Mouse (Mus musculus): ENCODE measurements around the gene Mtmr3. TPM values are rescaled to one million over a fixed set of nuclear protein-coding genes. Genes with fewer than 3 reads are reported as not detected.
A peak's percentile ranks its signal among the peaks of the same experiment; 100 is the strongest.

Gene Mtmr3
- total and polyA plus RNA-seq, 2 experiments, result 12.4 to 19.4 TPM

GRCm38 (mm10) chr11:4636782-4637342 lies 42.2 kb upstream of the Mtmr3 start:
- no peaks in the 10 kb centered on the region for H3K27me3 ChIP-seq (ENCODE audit: control insufficient read depth, insufficient read depth, low read length)
- no peak overlapping the region for H3K9ac ChIP-seq (ENCODE audit: low read depth, low read length)
- peaks cover 8% of the 10 kb centered on the region for H3K36me3 ChIP-seq (ENCODE audit: control insufficient read depth, insufficient read depth, low read length)
- H3K4me1 ChIP-seq (ENCODE audit: control insufficient read depth, insufficient read depth, low read length), result peaks cover 9% of the 10 kb centered on the region
- H3K4me3 ChIP-seq (ENCODE audit: insufficient read depth, low read depth, low read length), result peak overlapping the region; percentile 94; the same call in 1 of the 2 replicates
- no peak overlapping the region for H3K27ac ChIP-seq (replicated peaks; ENCODE audit: insufficient read depth, low read depth, low read length)
- no peak for DNase-seq (ENCODE audit: extremely low read depth, low read depth, low spot score)
- H3K79me2 ChIP-seq (ENCODE audit: control insufficient read depth, insufficient read depth, low read length), result peaks cover 9% of the 10 kb centered on the region; the same call in 1 of the 2 replicates
- TF ChIP-seq CTCF (IDR thresholded peaks at IDR 0.05; ENCODE audit: low read depth, low read length) (no peak), POLR2A (IDR thresholded peaks at IDR 0.05; ENCODE audit: extremely low read depth, insufficient read depth, low read length) (no peak)
- WGBS, result 54% methylated on average over 5 of the region's 5 CpGs

GRCm38 (mm10) chr11:4634395-4634794 lies 39.7 kb upstream of the Mtmr3 start:
- H3K27ac ChIP-seq (replicated peaks; ENCODE audit: insufficient read depth, low read depth, low read length), result no peak overlapping the region
- no peak for TF ChIP-seq POLR2A (IDR thresholded peaks at IDR 0.05; ENCODE audit: extremely low read depth, insufficient read depth, low read length)
- TF ChIP-seq CTCF (IDR thresholded peaks at IDR 0.05; ENCODE audit: low read depth, low read length), result no peak
- WGBS, result 85% methylated on average over 5 of the region's 5 CpGs

GRCm38 (mm10) chr11:4633420-4633819 lies 38.8 kb upstream of the Mtmr3 start:
- 0 out of 2 replicates have a peak, but pooled peaks cover 4% of the 10 kb centered on the region for H3K4me1 ChIP-seq (ENCODE audit: control insufficient read depth, insufficient read depth, low read length)
- WGBS, result 75% methylated on average over 2 of the region's 2 CpGs
- TF ChIP-seq POLR2A (IDR thresholded peaks at IDR 0.05; ENCODE audit: extremely low read depth, insufficient read depth, low read length) (no peak), CTCF (IDR thresholded peaks at IDR 0.05; ENCODE audit: low read depth, low read length) (no peak)
- no peak overlapping the region for H3K9ac ChIP-seq (ENCODE audit: low read depth, low read length)
- no peaks in the 10 kb centered on the region for H3K27me3 ChIP-seq (ENCODE audit: control insufficient read depth, insufficient read depth, low read length)
- no peak overlapping the region for H3K4me3 ChIP-seq (ENCODE audit: insufficient read depth, low read depth, low read length)
- no peak for DNase-seq (ENCODE audit: extremely low read depth, low read depth, low spot score)
- H3K36me3 ChIP-seq (ENCODE audit: control insufficient read depth, insufficient read depth, low read length), result no peaks in the 10 kb centered on the region
- no peaks in the 10 kb centered on the region for H3K79me2 ChIP-seq (ENCODE audit: control insufficient read depth, insufficient read depth, low read length)
- H3K27ac ChIP-seq (replicated peaks; ENCODE audit: insufficient read depth, low read depth, low read length), result no peak overlapping the region

More at GRCm38 (mm10) chr11:4634395-4634794, 39.7 kb upstream of the Mtmr3 start:
- Histone ChIP-seq H3K9ac (ENCODE audit: low read depth, low read length) (no peak overlapping the region), H3K36me3 (ENCODE audit: control insufficient read depth, insufficient read depth, low read length) (no peaks in the 10 kb centered on the region), H3K4me1 (ENCODE audit: control insufficient read depth, insufficient read depth, low read length) (peaks cover 9% of the 10 kb centered on the region), H3K27me3 (ENCODE audit: control insufficient read depth, insufficient read depth, low read length) (no peaks in the 10 kb centered on the region), H3K79me2 (ENCODE audit: control insufficient read depth, insufficient read depth, low read length) (peaks cover 6% of the 10 kb centered on the region; the same call in 1 of the 2 replicates), H3K4me3 (ENCODE audit: insufficient read depth, low read depth, low read length) (no peak overlapping the region)
- no peak for DNase-seq (ENCODE audit: extremely low read depth, low read depth, low spot score)

GRCm38 (mm10) chr11:4629861-4630280 lies 35.2 kb upstream of the Mtmr3 start:
- WGBS, result 57% methylated on average over 8 of the region's 8 CpGs
- Histone ChIP-seq H3K4me3 (ENCODE audit: insufficient read depth, low read depth, low read length) (no peak overlapping the region), H3K9ac (ENCODE audit: low read depth, low read length) (no peak overlapping the region), H3K27me3 (ENCODE audit: control insufficient read depth, insufficient read depth, low read length) (no peaks in the 10 kb centered on the region), H3K4me1 (ENCODE audit: control insufficient read depth, insufficient read depth, low read length) (no peaks in the 10 kb centered on the region), H3K36me3 (ENCODE audit: control insufficient read depth, insufficient read depth, low read length) (no peaks in the 10 kb centered on the region), H3K27ac (replicated peaks; ENCODE audit: insufficient read depth, low read depth, low read length) (no peak overlapping the region), H3K79me2 (ENCODE audit: control insufficient read depth, insufficient read depth, low read length) (no peaks in the 10 kb centered on the region)
- TF ChIP-seq POLR2A (IDR thresholded peaks at IDR 0.05; ENCODE audit: extremely low read depth, insufficient read depth, low read length) (no peak), CTCF (IDR thresholded peaks at IDR 0.05; ENCODE audit: low read depth, low read length) (no peak)
- no peak for DNase-seq (ENCODE audit: extremely low read depth, low read depth, low spot score)

- Histone ChIP-seq H3K4me1 (ENCODE audit: control insufficient read depth, insufficient read depth, low read length) (no peaks in the 10 kb centered on the region), H3K27ac (replicated peaks; ENCODE audit: insufficient read depth, low read depth, low read length) (no peak overlapping the region), H3K79me2 (ENCODE audit: control insufficient read depth, insufficient read depth, low read length) (no peaks in the 10 kb centered on the region), H3K9ac (ENCODE audit: low read depth, low read length) (no peak overlapping the region), H3K36me3 (ENCODE audit: control insufficient read depth, insufficient read depth, low read length) (no peaks in the 10 kb centered on the region), H3K4me3 (ENCODE audit: insufficient read depth, low read depth, low read length) (no peak overlapping the region), H3K27me3 (ENCODE audit: control insufficient read depth, insufficient read depth, low read length) (no peaks in the 10 kb centered on the region)
- TF ChIP-seq POLR2A (IDR thresholded peaks at IDR 0.05; ENCODE audit: extremely low read depth, insufficient read depth, low read length), result no peak
- TF ChIP-seq CTCF (IDR thresholded peaks at IDR 0.05; ENCODE audit: low read depth, low read length), result no peak
- WGBS, result 90% methylated on average over 7 of the region's 7 CpGs
- DNase-seq (ENCODE audit: extremely low read depth, low read depth, low spot score), result no peak
Observed at GRCm38 (mm10) chr11:4627636-4628035, 33.0 kb upstream of the Mtmr3 start.

- no peak for DNase-seq (ENCODE audit: extremely low read depth, low read depth, low spot score)
- Histone ChIP-seq H3K79me2 (ENCODE audit: control insufficient read depth, insufficient read depth, low read length) (no peaks in the 10 kb centered on the region), H3K9ac (ENCODE audit: low read depth, low read length) (no peak overlapping the region), H3K27me3 (ENCODE audit: control insufficient read depth, insufficient read depth, low read length) (no peaks in the 10 kb centered on the region), H3K4me1 (ENCODE audit: control insufficient read depth, insufficient read depth, low read length) (no peaks in the 10 kb centered on the region), H3K36me3 (ENCODE audit: control insufficient read depth, insufficient read depth, low read length) (no peaks in the 10 kb centered on the region), H3K27ac (replicated peaks; ENCODE audit: insufficient read depth, low read depth, low read length) (no peak overlapping the region), H3K4me3 (ENCODE audit: insufficient read depth, low read depth, low read length) (no peak overlapping the region)
- WGBS, result 85% methylated on average over 7 of the region's 7 CpGs
- TF ChIP-seq POLR2A (IDR thresholded peaks at IDR 0.05; ENCODE audit: extremely low read depth, insufficient read depth, low read length) (no peak), CTCF (IDR thresholded peaks at IDR 0.05; ENCODE audit: low read depth, low read length) (no peak)
Observed at GRCm38 (mm10) chr11:4625931-4626330, 31.3 kb upstream of the Mtmr3 start.

All from liver, adult 2 months (tissue).